Mouse (Mus musculus) testis, postnatal 14 days (tissue): ENCODE data around the gene Baz2a.
"Not testable (repeated sequence)": the region's sequence is repeated elsewhere in the genome, so short reads cannot be mapped to it uniquely, and the experiment has no call there.

Source experiments
- DNase-seq: peaks from one replicate; pipeline ENCODE4 v3.0.0; 2021; ENCODE audit warnings: low spot score

Baz2a gene

DNA sequence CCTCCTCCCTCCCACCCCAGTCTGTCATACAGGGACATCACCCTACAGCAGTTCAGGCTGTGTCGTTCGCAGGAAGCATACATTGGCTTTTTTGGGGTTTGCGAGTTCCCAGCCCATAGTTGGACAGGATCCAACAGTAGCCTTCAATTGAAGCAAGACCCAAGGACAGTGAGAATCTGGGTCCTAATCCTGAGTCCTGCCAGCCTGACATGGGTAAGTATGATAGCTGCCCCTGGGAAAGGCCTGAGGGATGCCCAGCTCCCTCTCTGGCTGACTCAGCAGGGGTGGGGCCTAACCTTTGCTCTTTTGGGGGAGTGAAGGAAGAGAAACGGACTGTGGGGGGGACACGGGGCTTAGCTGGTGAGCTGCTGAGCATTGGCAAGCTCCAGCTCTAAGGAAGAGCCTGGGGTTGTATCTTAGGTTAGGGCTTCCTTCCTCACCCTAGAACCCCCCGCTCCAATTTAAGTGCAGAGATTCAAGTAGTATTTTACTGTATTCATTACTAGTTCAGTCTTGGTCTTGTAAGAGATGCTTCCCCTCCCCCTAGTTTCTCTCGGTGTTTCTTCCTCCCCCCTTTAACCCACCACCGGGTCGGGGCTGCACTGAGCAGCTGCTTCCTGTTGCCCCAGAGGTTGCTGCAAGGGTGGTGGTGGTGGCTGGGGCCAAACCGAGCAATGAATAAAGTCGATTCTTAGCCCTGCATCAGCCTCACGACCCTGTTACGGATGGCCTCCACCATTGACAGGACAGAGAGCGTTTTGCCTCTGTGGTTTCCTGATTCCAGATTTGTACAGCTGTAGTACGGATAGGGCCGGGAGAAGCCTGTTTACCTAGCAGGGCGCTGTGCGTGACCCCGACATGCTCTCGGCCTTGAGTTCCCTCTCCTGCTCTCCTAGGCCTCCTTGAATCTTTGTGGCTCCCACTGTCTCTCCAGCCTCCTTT lies at the start of gene Baz2a:
Gene Baz2a, plus strand, starts transcription at position 14 of the 942 bp plus-strand sequence.
- DNase-seq: peak; percentile 38

DNA sequence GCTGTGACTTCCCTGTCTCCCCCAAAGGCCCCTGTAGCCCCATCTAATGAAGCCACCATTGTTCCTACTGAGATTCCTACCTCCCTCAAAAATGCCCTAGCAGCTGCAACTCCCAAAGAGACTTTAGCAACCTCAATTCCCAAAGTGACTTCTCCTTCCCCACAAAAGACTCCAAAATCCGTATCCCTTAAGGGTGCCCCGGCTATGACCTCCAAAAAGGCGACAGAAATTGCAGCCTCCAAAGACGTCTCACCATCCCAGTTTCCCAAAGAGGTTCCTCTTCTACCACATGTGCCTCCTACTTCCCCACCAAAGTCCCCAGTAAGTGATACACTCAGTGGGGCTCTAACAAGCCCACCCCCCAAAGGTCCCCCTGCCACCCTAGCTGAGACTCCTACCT lies 49.7 kb upstream of the Baz2a start:
- no peak for DNase-seq

DNA sequence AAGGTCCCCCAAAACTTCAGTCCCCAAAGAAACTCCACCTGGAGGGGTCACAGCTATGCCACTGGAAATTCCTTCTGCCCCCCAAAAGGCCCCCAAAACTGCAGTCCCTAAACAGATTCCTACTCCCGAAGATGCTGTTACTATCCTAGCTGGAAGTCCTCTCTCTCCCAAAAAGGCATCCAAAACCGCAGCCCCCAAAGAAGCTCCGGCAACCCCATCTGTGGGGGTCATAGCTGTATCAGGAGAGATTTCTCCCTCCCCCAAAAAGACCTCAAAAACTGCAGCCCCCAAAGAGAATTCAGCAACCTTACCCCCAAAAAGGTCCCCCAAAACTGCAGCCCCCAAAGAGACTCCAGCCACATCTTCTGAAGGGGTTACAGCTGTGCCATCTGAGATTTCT lies 48.9 kb upstream of the Baz2a start:
- no peak for DNase-seq

DNA sequence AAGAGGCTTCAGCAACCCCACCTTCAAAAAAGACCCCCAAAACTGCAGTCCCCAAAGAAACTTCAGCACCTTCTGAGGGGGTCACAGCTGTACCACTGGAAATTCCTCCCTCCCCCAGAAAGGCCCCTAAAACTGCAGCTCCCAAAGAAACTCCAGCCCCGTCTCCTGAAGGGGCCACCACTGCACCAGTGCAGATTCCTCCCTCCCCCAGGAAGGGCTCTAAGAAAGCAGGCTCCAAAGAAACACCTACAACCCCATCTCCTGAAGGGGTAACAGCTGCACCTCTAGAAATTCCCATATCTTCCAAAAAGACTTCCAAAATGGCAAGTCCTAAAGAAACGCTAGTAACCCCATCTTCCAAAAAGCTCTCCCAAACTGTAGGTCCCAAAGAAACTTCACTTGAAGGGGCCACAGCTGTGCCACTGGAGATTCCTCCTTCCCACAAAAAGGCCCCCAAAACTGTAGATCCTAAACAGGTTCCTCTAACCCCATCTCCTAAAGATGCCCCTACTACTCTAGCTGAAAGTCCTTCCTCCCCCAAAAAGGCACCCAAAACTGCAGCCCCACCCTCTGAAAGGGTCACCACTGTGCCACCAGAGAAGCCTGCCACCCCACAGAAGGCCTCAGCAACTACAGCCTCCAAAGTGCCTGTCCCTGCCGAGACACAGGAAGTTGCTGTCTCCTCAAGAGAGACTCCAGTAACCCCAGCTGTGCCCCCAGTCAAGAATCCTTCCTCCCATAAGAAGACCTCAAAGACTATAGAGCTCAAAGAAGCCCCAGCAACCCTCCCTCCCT lies 48.1 kb upstream of the Baz2a start:
- DNase-seq: no peak

DNA sequence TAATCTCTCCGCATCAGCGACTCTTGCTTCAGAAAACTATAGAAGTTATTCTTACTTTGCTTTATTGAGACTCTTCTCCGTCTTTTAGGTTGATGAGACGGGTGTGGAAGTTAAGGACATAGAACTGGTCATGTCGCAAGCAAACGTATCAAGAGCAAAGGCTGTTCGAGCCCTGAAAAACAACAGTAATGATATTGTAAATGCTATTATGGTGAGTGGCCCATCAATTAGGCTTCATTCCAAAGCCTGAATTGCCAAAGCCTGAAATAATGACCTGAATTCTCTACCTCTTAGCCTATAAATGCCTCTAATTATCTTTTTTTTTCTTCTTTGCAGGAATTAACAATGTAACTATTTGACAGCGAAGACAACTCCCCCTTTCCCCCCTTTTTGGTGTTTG lies 43.2 kb upstream of the Baz2a start:
- DNase-seq: no peak

DNA sequence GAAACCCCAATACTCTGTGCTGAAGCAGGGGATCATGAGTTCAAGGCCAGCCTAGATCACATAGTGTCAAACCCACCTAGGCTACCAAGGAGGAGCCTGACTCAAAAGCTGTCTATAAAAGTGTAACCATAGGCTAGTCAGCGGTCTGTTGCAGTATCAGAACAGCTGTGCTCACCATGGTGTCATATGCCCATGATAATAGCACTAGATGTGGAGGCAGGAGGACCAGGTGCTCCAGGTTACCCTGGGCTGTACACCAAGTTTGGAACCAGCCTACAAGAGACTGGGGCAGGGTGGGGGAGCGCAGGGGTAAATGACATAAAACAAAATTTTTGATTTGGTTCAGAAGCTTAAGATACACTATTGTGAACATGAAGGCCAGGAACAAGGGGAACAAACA lies 41.6 kb upstream of the Baz2a start:
- no peak for DNase-seq

DNA sequence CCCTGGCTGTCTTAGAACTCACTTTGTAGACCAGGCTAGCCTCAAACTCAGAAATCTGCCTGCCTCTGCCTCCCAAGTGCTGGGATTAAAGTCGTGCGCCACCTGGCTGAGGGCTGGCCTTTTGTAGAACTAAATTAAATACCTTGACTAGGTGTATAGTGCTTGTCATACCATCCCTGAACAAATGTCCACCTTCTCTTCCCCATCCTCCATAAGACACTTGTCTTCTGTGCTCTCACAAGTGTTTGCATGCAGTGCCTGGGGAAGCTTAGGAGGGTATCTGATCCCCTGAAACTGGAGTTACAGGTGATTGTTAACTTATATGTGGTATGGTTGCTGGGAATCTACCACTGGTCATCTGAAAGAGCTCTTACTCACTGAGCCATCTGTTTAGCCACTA lies 41.0 kb upstream of the Baz2a start:
- no peak for DNase-seq

DNA sequence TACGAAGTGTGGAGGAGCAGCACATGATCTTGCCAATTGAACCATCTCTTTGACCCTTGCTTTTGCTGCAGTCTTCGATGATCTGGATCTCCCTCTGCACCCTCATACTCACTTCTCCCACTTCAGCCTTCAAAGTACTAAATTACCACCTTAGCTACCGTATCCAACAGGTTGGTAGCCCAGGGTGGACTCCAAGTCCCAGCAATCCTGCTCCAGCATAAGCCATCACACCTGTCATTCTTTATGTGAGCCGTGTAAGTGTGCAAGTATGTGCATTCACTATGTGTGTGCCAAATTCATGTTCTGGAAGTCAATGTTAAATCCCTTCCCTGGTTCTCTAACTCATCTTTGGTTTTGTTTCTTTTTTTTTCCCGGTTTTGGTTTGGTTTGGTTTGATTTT lies 39.8 kb upstream of the Baz2a start:
- DNase-seq: no peak

DNA sequence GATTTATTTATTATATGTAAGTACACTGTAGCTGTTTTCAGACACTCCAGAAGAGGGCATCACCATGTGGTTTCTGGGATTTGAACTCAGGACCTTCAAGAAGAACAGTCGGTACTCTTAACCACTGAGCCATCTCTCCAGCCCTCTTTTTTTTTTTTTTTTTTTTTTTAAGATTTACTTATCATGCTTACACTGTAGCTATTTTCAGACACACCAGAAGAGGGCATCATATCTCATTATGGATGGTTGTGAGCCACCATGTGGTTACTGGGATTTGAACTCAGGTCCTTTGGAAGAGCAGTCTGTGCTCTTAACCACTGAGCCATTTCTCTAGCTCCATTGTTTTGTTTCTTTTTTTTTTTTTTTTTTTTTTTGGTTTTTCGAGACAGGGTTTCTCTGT lies 39.2 kb upstream of the Baz2a start:
- not testable (repeated sequence) for DNase-seq

DNA sequence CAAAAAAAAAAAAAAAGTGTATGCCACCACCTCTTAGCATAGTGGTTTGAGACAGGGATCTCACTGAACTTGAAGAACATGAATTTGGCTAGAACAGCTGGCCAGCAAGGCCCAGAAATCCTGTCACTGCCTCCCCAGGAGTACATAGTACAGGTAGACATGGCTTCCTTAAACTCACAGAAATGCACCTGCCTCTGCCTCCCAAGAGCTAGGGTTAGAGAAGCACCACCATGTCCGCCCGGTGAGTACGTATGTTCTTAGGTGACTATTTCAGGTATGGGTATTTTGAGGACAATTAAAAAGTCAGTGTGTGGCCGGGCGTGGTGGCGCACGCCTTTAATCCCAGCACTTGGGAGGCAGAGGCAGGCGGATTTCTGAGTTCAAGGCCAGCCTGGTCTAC lies 38.4 kb upstream of the Baz2a start:
- no peak for DNase-seq

DNA sequence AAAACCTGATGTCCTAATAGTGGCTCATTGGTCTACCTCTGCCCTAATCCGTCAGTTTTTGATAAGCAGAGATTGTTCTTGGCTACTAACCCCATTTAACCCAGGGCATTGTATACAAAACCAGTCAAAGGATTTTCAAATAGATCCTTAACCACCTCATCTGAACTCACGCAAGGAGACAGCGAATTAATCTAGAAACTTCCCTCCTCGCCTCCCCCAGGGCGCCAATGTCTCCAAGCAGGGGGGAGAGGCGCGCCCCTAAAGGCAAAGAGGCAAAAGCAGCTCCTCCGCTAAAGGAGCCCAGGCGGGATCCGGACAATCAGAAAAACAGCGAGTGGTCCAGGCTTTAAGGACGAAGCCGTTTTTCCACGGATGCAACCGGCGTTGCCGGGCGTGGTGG lies 33.2 kb upstream of the Baz2a start:
- DNase-seq: no peak

DNA sequence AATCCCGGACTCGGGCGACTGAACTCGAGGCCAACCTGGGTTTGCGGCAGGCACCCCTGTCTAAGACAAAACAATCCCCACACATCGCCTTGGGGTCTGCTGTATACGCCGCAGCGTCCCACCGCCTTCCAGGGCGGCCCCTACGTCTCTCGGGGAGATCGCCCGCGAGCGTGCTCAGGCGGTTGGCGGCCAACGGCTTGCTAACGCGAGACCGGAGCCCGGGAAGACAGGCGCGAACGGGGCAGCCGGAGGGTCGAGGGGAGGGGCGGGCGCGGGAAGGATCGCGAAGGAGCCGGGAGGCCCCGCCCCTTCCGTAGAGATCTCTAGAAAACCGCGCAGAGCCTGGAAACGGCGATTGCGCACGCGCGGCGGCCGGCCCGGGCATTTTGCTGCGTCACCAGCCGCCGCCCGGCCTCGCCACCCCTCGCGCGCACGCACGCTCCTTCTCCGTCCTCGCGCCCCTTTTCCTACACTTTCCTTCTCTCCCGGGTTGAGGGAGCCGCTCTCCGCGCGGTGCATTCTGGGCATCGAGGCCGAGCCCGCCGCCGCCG lies 32.7 kb upstream of the Baz2a start, which contains the start of gene Ptges3:
Gene Ptges3, plus strand, starts transcription at position 354 of the 551 bp plus-strand sequence.
- DNase-seq: peak; percentile 98

DNA sequence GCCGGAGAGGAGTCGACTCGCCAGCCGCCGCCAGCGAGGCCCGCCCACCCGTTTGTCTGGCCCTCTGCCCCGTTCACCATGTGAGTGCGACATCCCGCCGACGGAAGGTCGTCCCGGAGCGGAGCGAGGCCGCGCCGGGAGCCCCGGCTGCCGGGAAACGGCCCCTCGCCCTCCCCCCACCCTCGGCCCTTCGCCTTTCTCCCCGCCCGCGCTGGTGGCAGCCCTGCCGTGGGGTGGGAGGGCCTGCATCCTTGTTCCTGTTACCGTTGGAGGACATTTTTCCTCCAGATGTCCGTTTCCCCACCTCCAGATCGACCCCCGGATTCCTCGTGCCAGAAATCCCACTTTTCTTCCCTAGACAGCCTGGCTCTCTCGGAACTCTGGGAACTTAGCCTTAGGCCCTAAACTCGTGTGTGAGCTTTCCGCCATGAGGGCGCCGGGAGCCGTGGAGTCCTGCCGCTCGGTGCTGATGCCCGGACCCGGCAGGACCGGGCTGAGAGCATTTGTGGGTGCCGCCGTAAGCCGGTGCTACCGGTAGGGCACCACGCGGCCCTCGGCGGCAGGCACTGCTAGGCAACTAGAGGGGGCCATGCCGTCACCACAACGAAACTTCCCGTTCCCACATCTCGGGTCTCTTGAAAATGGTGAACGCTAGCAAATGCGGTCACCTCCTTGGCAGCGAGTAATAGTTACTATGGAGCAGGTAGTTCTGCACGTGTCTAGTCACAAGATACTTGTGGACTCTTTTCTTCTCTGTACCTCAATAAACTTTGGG lies 32.0 kb upstream of the Baz2a start:
- peak; percentile 77 for DNase-seq

DNA sequence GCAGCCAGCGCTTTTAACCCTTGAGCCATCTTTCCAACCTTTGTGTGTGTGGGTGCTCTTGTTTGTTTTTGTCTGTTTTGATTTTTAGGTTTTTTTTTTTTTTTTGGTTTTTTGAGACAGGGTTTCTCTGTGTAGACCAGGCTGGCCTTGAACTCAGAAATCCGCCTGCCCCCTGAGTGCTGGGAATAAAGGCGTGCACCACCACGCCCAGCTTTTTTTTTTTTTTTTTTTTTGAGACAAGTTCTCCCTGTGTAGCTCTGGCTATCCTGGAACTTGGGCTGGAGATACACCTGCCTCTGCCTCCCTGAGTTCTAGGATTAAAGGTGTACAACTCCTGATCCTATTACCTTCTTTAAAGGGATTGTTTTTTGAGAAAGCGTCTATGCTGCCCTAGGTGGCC lies 30.3 kb upstream of the Baz2a start:
- no peak for DNase-seq

DNA sequence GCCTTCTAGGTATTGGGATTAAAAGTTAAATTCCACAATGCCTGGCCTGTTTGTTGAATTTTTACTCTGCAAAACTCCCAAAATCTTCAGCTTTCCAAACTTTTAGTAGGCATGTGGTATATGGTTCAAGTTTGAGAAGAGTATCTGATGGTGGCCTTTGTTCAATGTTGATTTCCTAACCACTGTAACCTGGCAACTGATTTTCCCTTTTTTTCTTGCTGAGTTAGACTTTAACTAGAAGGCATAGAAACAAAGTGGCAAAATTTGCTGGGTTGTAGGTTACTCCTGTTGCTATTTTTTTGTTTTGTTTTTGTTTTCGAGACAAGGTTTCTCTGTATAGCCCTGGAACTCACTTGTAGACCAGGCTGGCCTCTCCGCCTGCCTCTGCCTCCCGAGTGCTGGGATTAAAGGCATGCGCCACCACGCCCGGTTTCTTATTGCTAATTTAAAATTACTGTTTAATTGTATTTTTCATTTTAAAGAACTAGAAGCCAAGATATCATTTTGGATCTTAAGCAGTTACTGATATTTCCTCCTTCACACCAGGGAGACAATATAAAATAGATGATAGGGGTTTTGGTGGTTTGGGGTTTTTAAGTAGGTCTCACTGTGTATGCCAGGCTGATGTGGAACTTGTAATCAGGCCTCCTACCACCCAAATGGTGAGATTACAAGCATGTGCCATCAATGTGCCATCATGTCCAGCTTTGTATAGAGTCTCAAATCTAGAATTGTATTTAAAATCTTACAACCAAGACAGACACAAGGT lies 29.0 kb upstream of the Baz2a start:
- no peak for DNase-seq

DNA sequence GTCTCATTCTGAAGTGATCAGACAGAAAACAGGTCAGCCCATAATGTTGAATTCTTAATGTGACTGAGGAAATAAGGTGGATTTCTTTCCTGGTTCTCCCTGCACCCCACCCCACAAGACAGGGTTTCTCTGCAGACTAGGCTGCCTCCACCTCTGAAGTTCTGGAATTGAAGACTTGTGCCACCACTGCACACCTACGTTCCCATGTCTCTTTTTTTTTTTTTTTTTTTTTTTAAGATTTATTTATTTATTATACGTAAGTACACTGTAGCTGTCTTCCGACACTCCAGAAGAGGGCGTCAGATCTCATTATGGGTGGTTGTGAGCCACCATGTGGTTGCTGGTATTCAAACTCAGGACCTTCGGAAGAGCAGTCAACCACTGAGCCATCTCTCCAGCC lies 25.3 kb upstream of the Baz2a start:
- no peak for DNase-seq

DNA sequence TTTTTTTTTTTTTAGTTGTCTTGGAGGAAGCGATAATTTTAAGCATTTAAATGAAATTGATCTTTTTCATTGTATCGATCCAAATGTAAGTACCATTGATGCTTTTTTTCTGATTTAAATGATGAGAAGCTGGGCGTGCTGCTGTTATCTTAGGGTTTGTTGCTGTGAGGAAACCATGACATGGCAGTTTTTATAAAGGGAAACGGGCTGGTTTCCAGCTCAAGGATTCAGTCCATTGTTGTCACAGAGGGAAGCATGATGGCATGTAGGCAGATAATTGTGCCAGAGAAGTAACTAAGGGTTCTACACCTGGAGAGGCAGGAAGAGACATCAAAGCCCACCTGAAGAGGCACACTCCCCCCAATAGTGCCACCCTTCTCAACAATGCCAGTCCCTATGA lies 22.2 kb upstream of the Baz2a start:
- DNase-seq: no peak

DNA sequence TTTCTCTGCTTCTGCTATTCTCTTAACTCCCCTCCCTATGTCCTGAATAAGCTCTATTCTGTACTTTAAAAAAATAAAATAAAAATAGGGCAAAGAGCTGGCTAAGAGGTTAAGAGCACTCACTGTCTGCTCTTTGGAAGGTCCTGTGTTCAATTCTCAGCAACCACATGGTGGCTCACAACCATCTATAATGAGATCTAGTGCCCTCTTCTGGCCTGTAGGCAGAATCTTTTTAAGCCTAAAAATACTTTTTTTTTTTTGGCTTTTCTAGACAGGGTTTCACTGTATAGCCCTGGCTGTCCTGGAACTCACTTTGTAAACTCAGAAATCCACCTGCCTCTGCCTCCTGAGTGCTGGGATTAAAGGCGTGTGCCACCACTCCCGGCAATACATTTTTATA lies 20.9 kb upstream of the Baz2a start:
- DNase-seq: not testable (repeated sequence)

DNA sequence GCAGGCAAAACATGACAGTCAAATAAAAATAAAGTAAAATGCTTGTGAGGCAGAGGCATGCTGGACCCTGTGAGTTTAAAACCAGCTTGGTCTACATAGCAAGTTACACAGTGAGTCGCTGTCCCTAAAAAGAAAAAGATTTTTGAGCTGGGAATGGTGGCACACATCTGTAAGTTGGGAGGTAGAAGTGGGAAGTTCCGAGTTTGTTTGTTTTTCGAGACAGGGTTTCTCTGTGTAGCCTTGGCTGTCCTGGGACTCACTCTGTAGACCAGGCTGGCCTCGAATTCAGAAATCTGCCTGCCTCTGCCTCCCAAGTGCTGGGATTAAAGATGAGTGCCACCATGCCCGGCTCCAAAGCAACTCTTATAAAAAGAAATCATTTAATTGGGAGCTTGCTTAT lies 13.1 kb upstream of the Baz2a start:
- DNase-seq: not testable (repeated sequence)

DNA sequence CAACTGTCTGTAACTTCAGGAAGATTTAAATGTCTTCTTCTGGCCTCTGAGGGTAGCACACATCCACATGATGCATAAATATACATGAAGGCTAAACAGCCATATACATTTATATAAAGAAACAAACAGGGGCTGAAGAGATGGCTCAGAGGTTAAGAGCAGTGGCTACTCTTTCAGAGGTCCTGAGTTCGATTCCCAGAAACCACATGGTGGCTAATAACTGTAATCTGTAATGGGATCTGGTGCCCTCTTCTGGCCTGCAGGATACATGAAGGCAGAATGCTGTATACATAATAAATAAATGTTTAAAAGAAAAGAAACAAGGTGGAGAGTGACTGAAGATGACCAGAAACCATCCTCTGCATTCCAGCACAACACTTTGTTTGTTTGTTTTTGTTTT lies 10.9 kb upstream of the Baz2a start:
- DNase-seq: no peak

DNA sequence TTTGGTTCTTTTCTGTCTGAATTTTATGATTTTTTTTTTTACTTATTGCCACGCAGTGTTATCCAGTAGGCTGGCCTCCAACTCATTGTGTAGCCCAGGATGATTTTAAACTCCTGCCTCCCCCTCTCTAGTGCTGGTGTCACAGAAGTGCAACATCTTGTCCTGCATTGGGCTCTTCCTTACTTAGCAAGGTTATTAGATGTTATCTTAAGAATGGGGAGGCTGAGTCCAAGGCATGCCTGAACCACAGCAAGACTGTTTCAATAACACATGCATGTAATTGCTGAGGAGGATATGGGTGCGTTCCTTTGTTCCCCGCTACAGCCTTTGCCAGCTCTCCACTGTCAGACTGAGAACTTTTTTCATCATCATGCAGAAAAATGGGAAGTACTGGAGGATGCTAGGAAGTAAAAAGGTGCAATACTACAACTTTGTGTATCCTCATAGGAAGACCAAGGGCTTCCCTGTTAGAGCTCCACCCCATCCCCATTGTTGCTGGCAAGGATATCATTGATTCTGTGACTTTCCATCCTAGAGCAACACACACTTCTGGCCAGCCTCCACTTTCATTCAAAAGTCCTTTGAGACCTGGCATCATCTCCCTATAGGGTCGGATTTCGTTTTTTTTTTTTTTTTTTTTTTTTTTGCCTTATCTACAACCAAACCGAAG lies 9.4 kb upstream of the Baz2a start:
- no peak for DNase-seq
